Comparison of ENCODE assay signal across 13 mouse cellular contexts in the genomic region with DNA sequence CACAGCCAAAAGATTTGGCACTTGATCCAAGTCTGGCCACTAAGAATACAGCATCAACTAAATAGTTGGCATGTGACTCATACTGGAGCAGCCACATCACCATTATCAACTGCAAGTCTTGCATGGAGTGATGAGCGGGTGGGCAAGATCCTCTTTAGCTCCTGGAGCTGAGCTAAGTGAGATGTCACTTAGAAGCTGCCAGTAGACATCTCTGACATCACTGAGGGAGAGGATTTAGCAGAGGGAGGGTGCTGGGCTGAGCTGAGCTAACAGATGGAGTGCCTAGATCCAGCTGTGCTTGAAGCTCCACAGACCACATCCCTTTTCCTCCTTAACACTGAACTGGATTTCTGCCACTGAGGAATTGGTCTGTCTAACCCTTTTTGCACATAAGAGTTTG.
DNase-seq lines count a peak whose midpoint lies in the region; ATAC-seq and TF ChIP-seq lines count a peak whose summit lies in the region.
"Had no signal": no experiment of that assay in that cellular context is flagged by ENCODE, and none has a peak within 500 bp of the region (broad histone marks: within the 10 kb centered on the region; RNA-seq: fewer than 3 reads in every experiment).

No protein-coding gene starts in this region.

- no peaks in the 10 kb centered on the region for H3K9me3 ChIP-seq in neural tube, embryonic 13.5 days
- no peaks in the 10 kb centered on the region for H3K9me3 ChIP-seq in forebrain, postnatal 0 days (ENCODE audit: low read length)
- H3K9me3 ChIP-seq: embryonic facial prominence, embryonic 15.5 days; liver, embryonic 12.5 days had no signal

- no peak for ATAC-seq in neural tube, embryonic 13.5 days (ENCODE audit: low read depth)
- ATAC-seq in forebrain, postnatal 0 days, result peak; percentile 46
- ATAC-seq: liver, embryonic 12.5 days had no signal

- no peak overlapping the region for H3K4me2 ChIP-seq in neural tube, embryonic 13.5 days
- no peak overlapping the region for H3K4me2 ChIP-seq in forebrain, postnatal 0 days (ENCODE audit: low read depth)
- H3K4me2 ChIP-seq: embryonic facial prominence, embryonic 15.5 days; liver, embryonic 12.5 days had no signal

- intact Hi-C loops in left cerebral cortex, postnatal 36 days (cut with DNase I), result no loop called here

- H3K27ac ChIP-seq in neural tube, embryonic 13.5 days (replicated peaks), result peak overlapping the region; percentile 87
- peak overlapping the region; percentile 93 for H3K27ac ChIP-seq in forebrain, postnatal 0 days (ENCODE audit: low read depth, low read length)
- H3K27ac ChIP-seq: embryonic facial prominence, embryonic 15.5 days; liver, embryonic 12.5 days had no signal

- 91% methylated on average over 1 of the region's 1 CpGs for WGBS in neural tube, embryonic 13.5 days
- WGBS in forebrain, postnatal 0 days, result 51% methylated on average over 1 of the region's 1 CpGs

- DNase-seq in neural tube, embryonic 10.5 days (ENCODE audit: extremely low spot score, low spot score), result no peak
- DNase-seq in forebrain, postnatal 0 days, result peak; percentile 54
- peak; percentile 32 to 36 for DNase-seq in left cerebral cortex, postnatal 36 days (ENCODE audit: low spot score in 2 of 2)
- DNase-seq in right cerebral cortex, postnatal 25 days, result peak; percentile 41
- DNase-seq in embryo, embryonic 10.5 days (ENCODE audit: low spot score), result no peak
- no peak for DNase-seq in cerebellum, adult 11 months
- no peak for DNase-seq in embryo, embryonic 11 days
- DNase-seq: cerebellum, adult 8-10 months; kidney, postnatal 4 days; thymus, postnatal 4 days had no signal

- H3K27me3 ChIP-seq in neural tube, embryonic 13.5 days, result 0 out of 2 replicates have a peak, but pooled peaks cover 6% of the 10 kb centered on the region
- no peaks in the 10 kb centered on the region for H3K27me3 ChIP-seq in forebrain, postnatal 0 days (ENCODE audit: insufficient read depth, low read length)
- H3K27me3 ChIP-seq: embryonic facial prominence, embryonic 15.5 days; liver, embryonic 12.5 days had no signal

- no peak overlapping the region for H3K4me3 ChIP-seq in neural tube, embryonic 13.5 days
- no peak overlapping the region for H3K4me3 ChIP-seq in forebrain, postnatal 0 days (ENCODE audit: low read depth, low read length)
- H3K4me3 ChIP-seq: embryonic facial prominence, embryonic 15.5 days; liver, embryonic 12.5 days had no signal

- no peak for TF ChIP-seq CTCF in forebrain, postnatal 0 days (IDR thresholded peaks at IDR 0.05; ENCODE audit: low read depth)

- H3K4me1 ChIP-seq in neural tube, embryonic 13.5 days (replicated peaks), result peaks cover 30% of the 10 kb centered on the region
- peaks cover 21% of the 10 kb centered on the region for H3K4me1 ChIP-seq in forebrain, postnatal 0 days (ENCODE audit: insufficient read depth)
- H3K4me1 ChIP-seq: embryonic facial prominence, embryonic 15.5 days; liver, embryonic 12.5 days had no signal

- H3K36me3 ChIP-seq in neural tube, embryonic 13.5 days, result no peaks in the 10 kb centered on the region
- no peaks in the 10 kb centered on the region for H3K36me3 ChIP-seq in forebrain, postnatal 0 days (ENCODE audit: insufficient read depth)
- H3K36me3 ChIP-seq: embryonic facial prominence, embryonic 15.5 days; liver, embryonic 12.5 days had no signal

- H3K9ac ChIP-seq in neural tube, embryonic 13.5 days, result no peak overlapping the region
- H3K9ac ChIP-seq in forebrain, postnatal 0 days, result no peak overlapping the region
- H3K9ac ChIP-seq: embryonic facial prominence, embryonic 15.5 days; liver, embryonic 12.5 days had no signal

Comparison
In these comparisons a context has a peak if more than half of its experiments do, and no peak if none do; other contexts are left out.
1. DNase-seq: peak in forebrain, postnatal 0 days (single experiment), left cerebral cortex, postnatal 36 days (2 of 2) and right cerebral cortex, postnatal 25 days (single experiment); none in neural tube, embryonic 10.5 days (single experiment), embryo, embryonic 10.5 days (single experiment), cerebellum, adult 11 months (single experiment) and embryo, embryonic 11 days (single experiment).